Mouse (Mus musculus): Measurements from ENCODE around the gene C1qtnf1. TPM values are rescaled to one million over a fixed set of nuclear protein-coding genes. Genes with fewer than 3 reads are reported as not detected.

C1qtnf1 gene
- total and polyA plus RNA-seq, 2 experiments from 2014 or later, result 5.8 to 7.8 TPM

GRCm38 (mm10) chr11:118417496-118417895, 10.5 kb upstream of the C1qtnf1 start:
- H3K27ac ChIP-seq (ENCODE audit: low read depth), result no peak overlapping the region
- peaks cover 8% of the 10 kb centered on the region; the same call in 1 of the 2 replicates for H3K36me3 ChIP-seq (replicated peaks; ENCODE audit: control insufficient read depth, insufficient read depth, low read length)
- DNase-seq (ENCODE audit: low spot score) (no peak), ATAC-seq (ENCODE audit: insufficient read depth, low read depth) (no peak)
- TF ChIP-seq CTCF (IDR thresholded peaks at IDR 0.05; ENCODE audit: low read depth), result no peak
- TF ChIP-seq EP300 (IDR thresholded peaks at IDR 0.05; ENCODE audit: low read depth), result no peak
- H3K9me3 ChIP-seq (replicated peaks; ENCODE audit: control insufficient read depth, low read length), result no peaks in the 10 kb centered on the region
- 0 out of 2 replicates have a peak overlapping the region, but pooled peaks have one; percentile 93 for H3K4me3 ChIP-seq (ENCODE audit: low read depth, low read length)
- H3K9ac ChIP-seq (replicated peaks; ENCODE audit: low read depth, low read length), result peak overlapping the region; percentile 94
- H3K4me1 ChIP-seq (ENCODE audit: control insufficient read depth, insufficient read depth), result peaks cover 6% of the 10 kb centered on the region
- H3K27me3 ChIP-seq (ENCODE audit: control insufficient read depth, insufficient read depth, low read length), result no peaks in the 10 kb centered on the region
- 86% methylated on average over 9 of the region's 9 CpGs for WGBS
- H3K4me2 ChIP-seq (ENCODE audit: low read depth, low read length), result peak overlapping the region; percentile 83

GRCm38 (mm10) chr11:118418442-118418833, 9.6 kb upstream of the C1qtnf1 start:
- ATAC-seq (ENCODE audit: insufficient read depth, low read depth) (no peak; the same call in 1 of the 2 replicates), DNase-seq (ENCODE audit: low spot score) (no peak)
- Histone ChIP-seq H3K4me3 (ENCODE audit: low read depth, low read length) (peak overlapping the region; percentile 93), H3K27me3 (ENCODE audit: control insufficient read depth, insufficient read depth, low read length) (no peaks in the 10 kb centered on the region), H3K27ac (ENCODE audit: low read depth) (peak overlapping the region; percentile 81), H3K9ac (replicated peaks; ENCODE audit: low read depth, low read length) (peak overlapping the region; percentile 94), H3K4me2 (ENCODE audit: low read depth, low read length) (peak overlapping the region; percentile 83), H3K4me1 (ENCODE audit: control insufficient read depth, insufficient read depth) (peaks cover 7% of the 10 kb centered on the region), H3K36me3 (replicated peaks; ENCODE audit: control insufficient read depth, insufficient read depth, low read length) (peaks cover 6% of the 10 kb centered on the region; the same call in 1 of the 2 replicates), H3K9me3 (replicated peaks; ENCODE audit: control insufficient read depth, low read length) (no peaks in the 10 kb centered on the region)
- WGBS, result 4% methylated on average over 12 of the region's 12 CpGs
- TF ChIP-seq EP300 (IDR thresholded peaks at IDR 0.05; ENCODE audit: low read depth) (no peak), CTCF (IDR thresholded peaks at IDR 0.05; ENCODE audit: low read depth) (no peak)

GRCm38 (mm10) chr11:118418834-118419504, 9.0 kb upstream of the C1qtnf1 start, which contains the start of gene Cant1:
TSS of gene Cant1 (minus strand) at chr11:118419086.
- TF ChIP-seq CTCF (IDR thresholded peaks at IDR 0.05; ENCODE audit: low read depth) (no peak), EP300 (IDR thresholded peaks at IDR 0.05; ENCODE audit: low read depth) (no peak)
- H3K27ac ChIP-seq (ENCODE audit: low read depth), result peak within 1 kb of the TSS; percentile 81
- peak within 1 kb of the TSS; percentile 93 for H3K4me3 ChIP-seq (ENCODE audit: low read depth, low read length)
- under 1% methylated on average over 48 of the region's 50 CpGs for WGBS
- ATAC-seq (ENCODE audit: insufficient read depth, low read depth) (peak; percentile 95), DNase-seq (ENCODE audit: low spot score) (peak; percentile 99)
- peak within 1 kb of the TSS; percentile 83 for H3K4me2 ChIP-seq (ENCODE audit: low read depth, low read length)
- H3K4me1 ChIP-seq (ENCODE audit: control insufficient read depth, insufficient read depth), result peaks cover 13% of the 10 kb centered on the region
- no peaks in the 10 kb centered on the region for H3K27me3 ChIP-seq (ENCODE audit: control insufficient read depth, insufficient read depth, low read length)
- no peaks in the 10 kb centered on the region for H3K9me3 ChIP-seq (replicated peaks; ENCODE audit: control insufficient read depth, low read length)
- H3K9ac ChIP-seq (replicated peaks; ENCODE audit: low read depth, low read length), result peak within 1 kb of the TSS; percentile 94
- H3K36me3 ChIP-seq (replicated peaks; ENCODE audit: control insufficient read depth, insufficient read depth, low read length), result peaks cover 6% of the 10 kb centered on the region; the same call in 1 of the 2 replicates

GRCm38 (mm10) chr11:118420261-118420660, 7.7 kb upstream of the C1qtnf1 start:
- no peak for DNase-seq (ENCODE audit: low spot score)

GRCm38 (mm10) chr11:118423266-118423971, 4.6 kb upstream of the C1qtnf1 start:
- TF ChIP-seq CTCF (IDR thresholded peaks at IDR 0.05; ENCODE audit: low read depth), result peak; percentile 85
- peak; percentile 80; the same call in 1 of the 2 replicates for TF ChIP-seq EP300 (IDR thresholded peaks at IDR 0.05; ENCODE audit: low read depth)
- Histone ChIP-seq H3K4me3 (ENCODE audit: low read depth, low read length) (peak overlapping the region; percentile 24), H3K4me2 (ENCODE audit: low read depth, low read length) (peak overlapping the region; percentile 54), H3K27me3 (ENCODE audit: control insufficient read depth, insufficient read depth, low read length) (0 out of 2 replicates have a peak, but pooled peaks cover 6% of the 10 kb centered on the region), H3K9ac (replicated peaks; ENCODE audit: low read depth, low read length) (peak overlapping the region; percentile 26; the same call in 1 of the 2 replicates), H3K4me1 (ENCODE audit: control insufficient read depth, insufficient read depth) (peaks cover 26% of the 10 kb centered on the region), H3K27ac (ENCODE audit: low read depth) (peak overlapping the region; percentile 77), H3K36me3 (replicated peaks; ENCODE audit: control insufficient read depth, insufficient read depth, low read length) (no peaks in the 10 kb centered on the region), H3K9me3 (replicated peaks; ENCODE audit: control insufficient read depth, low read length) (no peaks in the 10 kb centered on the region)
- WGBS, result 2% methylated on average over 18 of the region's 18 CpGs
- ATAC-seq (ENCODE audit: insufficient read depth, low read depth) (peak; percentile 42), DNase-seq (ENCODE audit: low spot score) (peak; percentile 76)

More at GRCm38 (mm10) chr11:118420261-118420660, 7.7 kb upstream of the C1qtnf1 start:
- Histone ChIP-seq H3K9me3 (replicated peaks; ENCODE audit: control insufficient read depth, low read length) (no peaks in the 10 kb centered on the region), H3K27ac (ENCODE audit: low read depth) (no peak overlapping the region), H3K27me3 (ENCODE audit: control insufficient read depth, insufficient read depth, low read length) (no peaks in the 10 kb centered on the region), H3K4me1 (ENCODE audit: control insufficient read depth, insufficient read depth) (peaks cover 25% of the 10 kb centered on the region), H3K4me3 (ENCODE audit: low read depth, low read length) (no peak overlapping the region), H3K9ac (replicated peaks; ENCODE audit: low read depth, low read length) (no peak overlapping the region), H3K36me3 (replicated peaks; ENCODE audit: control insufficient read depth, insufficient read depth, low read length) (no peaks in the 10 kb centered on the region), H3K4me2 (ENCODE audit: low read depth, low read length) (no peak overlapping the region)
- TF ChIP-seq CTCF (IDR thresholded peaks at IDR 0.05; ENCODE audit: low read depth) (no peak), EP300 (IDR thresholded peaks at IDR 0.05; ENCODE audit: low read depth) (no peak)
- 71% methylated on average over 7 of the region's 7 CpGs for WGBS
- no peak for ATAC-seq (ENCODE audit: insufficient read depth, low read depth)
